Mouse (Mus musculus) erythroblast, embryonic 14.5 days (primary cell): Measurements from ENCODE around the gene Gm37240.

Experiments
- GATA1 ChIP-seq: IDR thresholded peaks from 2 replicates; pipeline ENCODE4 v1.6.1; 2012; ENCODE audit warnings: low read length, inconsistent platforms, mixed read lengths
- TAL1 ChIP-seq: IDR thresholded peaks from 3 replicates; pipeline ENCODE4 v1.6.1; 2012; ENCODE audit warnings: low read length, inconsistent platforms, mixed read lengths

DNA sequence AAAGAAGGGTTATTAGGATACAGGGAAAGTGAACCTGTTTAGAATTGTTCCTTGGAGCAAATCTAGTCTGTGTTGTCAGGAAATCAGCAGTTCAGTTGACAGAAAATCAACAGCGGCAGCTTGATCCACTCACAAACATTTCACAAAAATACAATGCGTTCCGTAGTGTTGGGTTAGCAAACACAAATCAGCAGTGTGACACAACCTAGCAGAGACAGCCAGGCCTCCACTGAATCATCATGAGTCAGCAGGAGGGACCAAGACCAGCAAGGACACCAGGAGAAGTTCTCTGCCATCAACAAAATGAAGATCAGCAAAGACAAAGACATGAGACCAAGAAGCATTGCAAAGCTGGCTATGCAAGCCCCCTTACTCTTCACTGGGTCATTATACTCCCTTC lies 688.8 kb downstream of the Gm37240 start:
- TF ChIP-seq GATA1 (no peak), TAL1 (no peak)
